Mouse (Mus musculus) embryonic facial prominence, embryonic 14.5 days (tissue): ENCODE data around the gene Chmp4b. TPM values are rescaled to one million over a fixed set of nuclear protein-coding genes. Genes with fewer than 3 reads are reported as not detected.

Experiments used
- ATAC-seq: fragments of 200-750 bp; cut with Nextera tagmentation; 2 replicates; pipeline ENCODE4 v1.8.0; 2017; ENCODE audit warnings: low read depth, moderate number of reproducible peaks, moderate TSS enrichment
- DNase-seq: peaks from one replicate; pipeline ENCODE4 v3.0.0-alpha.2; 2015; ENCODE audit warnings: low spot score
- H3K27ac ChIP-seq: fragments of 300-500 bp; sonication (generic); replicated peaks from 2 replicates; pipeline ENCODE4 v1.5.1; 2014; ENCODE audit warnings: low read depth, mild to moderate bottlenecking, low read length, moderate library complexity
- H3K27me3 ChIP-seq: fragments of 300-500 bp; sonication (generic); replicated peaks from 2 replicates; pipeline ENCODE4 v1.6.1; 2014; ENCODE audit warnings: low read length; ENCODE audit not compliant: control insufficient read depth, insufficient read depth
- H3K36me3 ChIP-seq: fragments of 300-500 bp; sonication (generic); 2 replicates; pipeline ENCODE4 v1.6.1; 2014; ENCODE audit warnings: low read length, mixed read lengths; ENCODE audit not compliant: control insufficient read depth, insufficient read depth
- H3K4me1 ChIP-seq: fragments of 300-500 bp; sonication (generic); 2 replicates; pipeline ENCODE4 v1.6.1; 2014; ENCODE audit warnings: antibody characterized with exemption, low read length; ENCODE audit not compliant: control insufficient read depth, insufficient read depth
- H3K4me2 ChIP-seq: fragments of 300-500 bp; sonication (generic); 2 replicates; pipeline ENCODE4 v1.6.1; 2014; ENCODE audit warnings: low read depth, mild to moderate bottlenecking, low read length, moderate library complexity, mixed read lengths
- H3K4me3 ChIP-seq: fragments of 300-500 bp; sonication (generic); 2 replicates; pipeline ENCODE4 v1.5.1; 2014; ENCODE audit warnings: low read depth, mild to moderate bottlenecking, low read length
- H3K9ac ChIP-seq: fragments of 300-500 bp; sonication (generic); 2 replicates; pipeline ENCODE4 v1.6.1; 2014; ENCODE audit warnings: low read depth, mild to moderate bottlenecking, low read length, moderate library complexity, mixed read lengths
- H3K9me3 ChIP-seq: fragments of 300-500 bp; sonication (generic); 2 replicates; pipeline ENCODE4 v1.6.1; 2016; ENCODE audit warnings: low read length; ENCODE audit not compliant: control insufficient read depth
- WGBS: fragments of 180-500 bp; shearing (Covaris S2); extraction: QIAGEN DNeasy Blood & Tissue Kit; methylation state at CpG from one replicate; pipeline ENCODE4 v1.1.7; 2014; 5-methylcytosine and 5-hydroxymethylcytosine counted together
- polyA plus RNA-seq: library from polyadenylated mRNA; unstranded; fragments of >200 nt; fragmentation: Nextera tagmentation; extraction: Ambion mirVana; gene quantifications from 2 replicates; pipeline ENCODE4 v1.2.1, GENCODE M21; 2014

Chmp4b gene
- polyA plus RNA-seq, 1 experiment from 2014 or later, result 21.9 TPM

DNA sequence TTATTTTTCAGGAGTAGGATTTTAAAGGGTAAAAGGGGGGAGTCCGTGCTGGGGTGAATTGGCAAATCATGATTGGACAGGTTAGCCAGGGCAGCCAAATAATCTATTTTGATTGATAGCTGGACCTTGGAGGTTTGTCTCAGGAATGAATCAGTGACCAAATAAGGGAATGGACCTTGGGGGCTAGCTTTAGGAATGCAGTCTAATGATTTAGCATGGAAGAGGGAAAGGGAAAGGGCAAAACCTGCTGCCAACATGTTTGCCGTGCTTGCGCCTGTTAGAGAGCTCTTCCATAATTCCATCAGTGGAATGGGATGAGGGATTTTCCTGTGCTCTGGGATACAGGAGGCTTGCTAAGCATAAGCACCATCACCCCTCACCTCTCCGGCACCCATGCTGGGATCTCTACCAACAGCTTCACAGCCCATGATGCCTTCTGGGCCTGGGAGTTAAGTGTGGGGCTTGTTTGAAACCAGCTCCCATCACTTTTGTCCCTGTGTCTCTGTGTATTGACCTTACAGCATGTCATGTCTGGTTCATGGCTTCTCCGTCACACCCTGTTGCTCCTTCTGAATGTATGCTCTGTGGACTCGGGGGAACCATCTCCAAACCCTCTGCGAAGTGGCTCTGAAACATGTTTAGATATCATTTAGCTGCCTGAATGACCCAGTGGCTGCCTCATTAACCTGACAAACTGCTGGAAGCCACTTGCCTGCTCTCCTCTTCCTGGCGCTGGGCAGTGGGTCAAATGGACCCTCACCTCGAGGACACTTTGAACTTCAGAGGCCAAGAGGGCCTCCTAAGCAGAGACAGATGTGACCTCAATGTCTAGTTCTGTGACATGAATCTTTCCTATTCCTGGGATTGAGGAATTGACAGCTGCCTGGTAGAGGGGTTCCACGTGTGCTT lies 91.7 kb downstream of the Chmp4b start:
- no peak for ATAC-seq
- H3K27me3 ChIP-seq, result no peaks in the 10 kb centered on the region
- H3K36me3 ChIP-seq, result no peaks in the 10 kb centered on the region
- no peaks in the 10 kb centered on the region for H3K9me3 ChIP-seq
- H3K4me3 ChIP-seq, result no peak overlapping the region
- no peak overlapping the region for H3K9ac ChIP-seq
- H3K4me2 ChIP-seq, result no peak overlapping the region
- WGBS, result 42% methylated on average over 10 of the region's 10 CpGs
- no peak overlapping the region for H3K27ac ChIP-seq
- DNase-seq, result no peak
- H3K4me1 ChIP-seq, result peaks cover 3% of the 10 kb centered on the region; the same call in 1 of the 2 replicates

DNA sequence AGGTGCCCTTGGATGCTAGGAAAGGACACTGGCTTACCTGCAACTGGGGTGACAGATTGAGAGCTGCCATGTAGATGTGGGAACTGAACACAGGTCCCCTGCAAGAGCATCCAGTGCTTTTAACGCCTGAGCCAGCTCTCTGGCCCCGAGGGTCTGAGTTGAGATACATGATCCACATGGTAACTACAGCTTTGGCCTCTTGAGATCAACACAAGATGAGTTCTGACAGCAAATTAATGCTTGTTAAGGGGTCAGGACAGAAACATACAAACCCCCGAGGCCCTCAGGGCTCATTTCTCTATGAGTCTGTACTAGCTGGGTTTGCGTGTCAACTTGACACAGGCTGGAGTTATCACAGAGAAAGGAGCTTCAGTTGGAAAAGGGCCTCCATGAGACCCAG lies 92.4 kb downstream of the Chmp4b start:
- DNase-seq (no peak), ATAC-seq (no peak)

More for the DNA sequence above, 92.4 kb downstream of the Chmp4b start:
- Histone ChIP-seq H3K4me3 (no peak overlapping the region), H3K9ac (no peak overlapping the region), H3K27ac (no peak overlapping the region), H3K9me3 (no peaks in the 10 kb centered on the region), H3K4me1 (peaks cover 7% of the 10 kb centered on the region), H3K4me2 (no peak overlapping the region), H3K36me3 (no peaks in the 10 kb centered on the region), H3K27me3 (no peaks in the 10 kb centered on the region)
- 28% methylated on average over 4 of the region's 4 CpGs for WGBS

Other genes starting within 250 kb of the Chmp4b start
- gene Snta1, start 243.6 kb upstream of the Chmp4b start, polyA plus RNA-seq, result 8.6 and 10.4 TPM in 2 replicates
- gene Cbfa2t2, start 215.2 kb upstream of the Chmp4b start, polyA plus RNA-seq, result 31.3 and 31.5 TPM in 2 replicates
- 0.63 and 0.78 TPM in 2 replicates for gene 1700003F12Rik, start 104.6 kb upstream of the Chmp4b start, polyA plus RNA-seq
- gene Actl10, start 99.9 kb upstream of the Chmp4b start, polyA plus RNA-seq, result not detected in 2 replicates
- gene Necab3, start 92.8 kb upstream of the Chmp4b start, polyA plus RNA-seq, result 2.4 and 3.9 TPM in 2 replicates
- gene E2f1, start 81.8 kb upstream of the Chmp4b start, polyA plus RNA-seq, result 8.8 and 10.5 TPM in 2 replicates
- gene Pxmp4, start 48.0 kb upstream of the Chmp4b start, polyA plus RNA-seq, result 24.1 and 26.9 TPM in 2 replicates
- 1.2 TPM in 2 replicates for gene Zfp341, start 38.4 kb upstream of the Chmp4b start, polyA plus RNA-seq
- gene 4930519P11Rik, start 38.3 kb upstream of the Chmp4b start, polyA plus RNA-seq, result 0.77 TPM in 1 of 2 replicates, not detected in the other
- gene Gm14214, start 118.3 kb downstream of the Chmp4b start, polyA plus RNA-seq, result not detected in 2 replicates
- 54.5 and 72.8 TPM in 2 replicates for gene Raly, start 139.4 kb downstream of the Chmp4b start, polyA plus RNA-seq
- gene a, start 139.7 kb downstream of the Chmp4b start, polyA plus RNA-seq, result 5.3 and 6.0 TPM in 2 replicates
- gene Eif2s2, start 241.2 kb downstream of the Chmp4b start, polyA plus RNA-seq, result 107 and 118 TPM in 2 replicates